Mouse (Mus musculus) kidney, postnatal 0 days (tissue): ENCODE measurements at regions not wholly inside any gene's neighbourhood (a gene's known extent, or its start where the extent isn't known, plus 50 kb on each side); places are given as distances from the start of the nearest gene placed in this dataset.
"Not testable (repeated sequence)": the region's sequence is repeated elsewhere in the genome, so short reads cannot be mapped to it uniquely, and the experiment has no call there.

Experiments used
- ATAC-seq: fragments of 200-750 bp; cut with Nextera tagmentation; replicated peaks from 2 replicates; pipeline ENCODE4 v1.8.0; 2017; ENCODE audit warnings: low read depth, moderate number of reproducible peaks, moderate TSS enrichment, moderate library complexity; ENCODE audit not compliant: low FRiP score
- DNase-seq: peaks from one replicate; pipeline ENCODE4 v3.0.0-alpha.2; 2016; ENCODE audit warnings: low spot score
- H3K27ac ChIP-seq: fragments of 300-500 bp; sonication (generic); 2 replicates; pipeline ENCODE4 v1.5.1; 2014; ENCODE audit warnings: mild to moderate bottlenecking
- H3K27me3 ChIP-seq: fragments of 300-500 bp; sonication (generic); 2 replicates; pipeline ENCODE4 v1.6.1; 2014; ENCODE audit warnings: low read length, mixed read lengths; ENCODE audit not compliant: insufficient read depth
- H3K36me3 ChIP-seq: fragments of 300-500 bp; sonication (generic); 2 replicates; pipeline ENCODE4 v1.6.1; 2014; ENCODE audit warnings: low read length, mixed read lengths; ENCODE audit not compliant: insufficient read depth
- H3K4me1 ChIP-seq: fragments of 300-500 bp; sonication (generic); replicated peaks from 2 replicates; pipeline ENCODE4 v1.6.1; 2014; ENCODE audit warnings: antibody characterized with exemption, low read length, mixed read lengths; ENCODE audit not compliant: insufficient read depth
- H3K4me2 ChIP-seq: fragments of 300-500 bp; sonication (generic); 2 replicates; pipeline ENCODE4 v1.6.1; 2014; ENCODE audit warnings: mild to moderate bottlenecking, low read length, moderate library complexity, mixed read lengths
- H3K4me3 ChIP-seq: fragments of 300-500 bp; sonication (generic); replicated peaks from 2 replicates; pipeline ENCODE4 v1.5.1; 2014; ENCODE audit warnings: low read depth, low read length
- H3K9ac ChIP-seq: fragments of 300-500 bp; sonication (generic); 2 replicates; pipeline ENCODE4 v1.6.1; 2014; ENCODE audit warnings: low read depth, low read length
- H3K9me3 ChIP-seq: fragments of 300-500 bp; sonication (generic); replicated peaks from 2 replicates; pipeline ENCODE4 v1.6.1; 2016; ENCODE audit warnings: low read length, inconsistent platforms, mixed read lengths
- CTCF ChIP-seq: IDR thresholded peaks from 2 replicates; pipeline ENCODE4 v1.5.1; 2016; ENCODE audit warnings: antibody characterized with exemption, low read depth, mild to moderate bottlenecking, moderate library complexity
- WGBS: fragments of 180-500 bp; shearing (Covaris S2); extraction: QIAGEN DNeasy Blood & Tissue Kit; methylation state at CpG from one replicate; pipeline ENCODE4 v1.1.7; 2014; 5-methylcytosine and 5-hydroxymethylcytosine counted together

DNA sequence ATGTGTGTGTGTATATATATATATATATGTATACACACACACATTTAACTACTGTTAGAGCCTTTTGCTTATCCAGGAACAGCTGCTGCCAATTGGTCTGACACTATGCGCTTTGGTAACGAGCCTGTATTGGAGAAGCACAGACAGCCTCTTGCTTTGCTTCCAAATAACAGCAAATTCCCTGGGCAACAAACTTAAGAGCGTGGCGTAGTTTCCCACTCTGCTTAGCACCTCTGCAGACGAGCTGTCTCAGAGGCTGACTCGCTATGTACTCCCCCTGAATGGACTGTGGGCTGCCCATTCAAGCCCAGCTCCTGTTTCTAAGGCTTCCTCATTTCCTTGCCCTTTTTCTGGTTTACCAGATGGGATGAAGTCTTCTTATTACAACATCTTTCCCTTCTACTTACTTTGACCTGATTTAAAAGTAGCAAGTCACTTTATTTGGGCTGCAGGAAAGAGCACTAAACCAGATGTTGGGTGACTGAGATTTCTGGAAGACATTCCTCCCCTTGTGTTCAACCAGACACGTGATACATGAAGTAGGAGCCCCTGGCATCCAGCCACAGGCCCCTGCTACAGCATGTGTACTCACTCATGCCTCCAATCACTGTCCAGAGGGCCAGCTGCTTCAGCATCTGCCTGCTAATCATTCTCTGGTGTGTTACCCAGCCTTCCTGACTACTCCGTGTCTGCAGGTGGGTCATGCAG, 111.3 kb upstream of the Gmds start:
- no peak overlapping the region for H3K4me3 ChIP-seq
- ATAC-seq: peak; percentile 33; the same call in 1 of the 2 replicates
- H3K36me3 ChIP-seq: no peaks in the 10 kb centered on the region
- TF ChIP-seq CTCF: no peak
- no peaks in the 10 kb centered on the region for H3K27me3 ChIP-seq
- 34% methylated on average over 8 of the region's 8 CpGs for WGBS
- H3K9me3 ChIP-seq: no peaks in the 10 kb centered on the region
- H3K9ac ChIP-seq: no peak overlapping the region
- H3K4me2 ChIP-seq: no peak overlapping the region
- no peak overlapping the region for H3K27ac ChIP-seq
- peak; percentile 57 for DNase-seq
- H3K4me1 ChIP-seq: no peaks in the 10 kb centered on the region

DNA sequence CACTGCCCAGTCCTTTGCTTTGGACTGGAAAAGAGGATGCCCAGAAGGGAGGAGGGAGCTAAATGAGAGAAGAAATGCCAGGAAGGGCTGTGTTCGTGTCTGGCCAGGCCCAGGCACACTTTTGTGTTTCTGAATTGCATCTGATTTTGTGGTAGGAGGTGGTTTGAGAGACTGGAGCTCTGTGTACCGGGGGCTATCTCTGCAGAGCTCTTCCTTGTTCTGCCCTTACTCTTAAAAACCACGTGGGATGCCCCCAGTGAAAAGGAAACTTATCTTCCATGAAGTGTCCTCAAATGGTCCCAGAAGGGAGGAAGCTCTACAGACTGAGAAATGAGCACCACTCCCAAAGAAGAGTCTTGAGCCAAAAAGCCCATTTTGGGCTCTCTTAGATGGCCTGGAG, 106.0 kb upstream of the Gmds start:
- no peaks in the 10 kb centered on the region for H3K36me3 ChIP-seq
- no peaks in the 10 kb centered on the region for H3K4me1 ChIP-seq
- WGBS: 66% methylated on average over 3 of the region's 3 CpGs
- no peak overlapping the region for H3K4me2 ChIP-seq
- no peak for ATAC-seq
- no peaks in the 10 kb centered on the region for H3K27me3 ChIP-seq
- H3K9me3 ChIP-seq: no peaks in the 10 kb centered on the region
- H3K4me3 ChIP-seq: no peak overlapping the region
- H3K27ac ChIP-seq: no peak overlapping the region
- no peak for TF ChIP-seq CTCF
- DNase-seq: no peak
- no peak overlapping the region for H3K9ac ChIP-seq

DNA sequence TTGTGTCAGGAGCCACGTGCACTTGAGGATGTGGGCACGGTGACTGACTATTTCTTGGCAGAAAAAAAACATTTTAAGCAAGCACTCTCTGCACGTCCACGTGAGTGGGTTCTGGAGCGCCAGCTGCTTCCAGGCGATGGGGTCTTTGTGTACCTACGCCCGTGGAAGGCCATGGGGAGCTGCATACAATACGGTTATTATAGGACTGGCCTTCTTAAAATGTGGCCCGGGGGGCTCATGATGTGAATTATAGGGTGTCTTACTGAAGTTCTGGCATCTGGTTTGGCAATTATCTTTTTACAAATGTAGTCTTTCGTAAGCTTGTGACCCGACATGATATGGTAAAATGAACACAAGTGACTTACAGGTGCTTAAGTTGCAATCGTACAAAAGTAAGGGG, 103.5 kb upstream of the Gmds start:
- Histone ChIP-seq H3K27ac (no peak overlapping the region), H3K9me3 (no peaks in the 10 kb centered on the region), H3K4me3 (no peak overlapping the region), H3K36me3 (no peaks in the 10 kb centered on the region), H3K9ac (no peak overlapping the region), H3K4me1 (no peaks in the 10 kb centered on the region), H3K4me2 (no peak overlapping the region), H3K27me3 (no peaks in the 10 kb centered on the region)
- 83% methylated on average over 13 of the region's 13 CpGs for WGBS
- no peak for TF ChIP-seq CTCF
- no peak for ATAC-seq
- no peak for DNase-seq

- Histone ChIP-seq H3K4me3 (no peak overlapping the region), H3K4me2 (no peak overlapping the region), H3K27ac (no peak overlapping the region), H3K4me1 (0 out of 2 replicates have a peak, but pooled peaks cover 3% of the 10 kb centered on the region), H3K36me3 (no peaks in the 10 kb centered on the region), H3K9ac (no peak overlapping the region), H3K9me3 (no peaks in the 10 kb centered on the region), H3K27me3 (no peaks in the 10 kb centered on the region)
- no peak for TF ChIP-seq CTCF
- DNase-seq (peak; percentile 37), ATAC-seq (peak; percentile 79)
- 56% methylated on average over 5 of the region's 5 CpGs for WGBS
Observed at GRCm38 (mm10) chr13:32435136-32435535, 96.6 kb upstream of the Gmds start.

GRCm38 (mm10) chr13:32428482-32428881, 89.9 kb upstream of the Gmds start:
- Histone ChIP-seq H3K4me1 (no peaks in the 10 kb centered on the region), H3K4me3 (no peak overlapping the region), H3K9me3 (no peaks in the 10 kb centered on the region), H3K9ac (no peak overlapping the region), H3K36me3 (no peaks in the 10 kb centered on the region), H3K27me3 (no peaks in the 10 kb centered on the region), H3K27ac (no peak overlapping the region), H3K4me2 (no peak overlapping the region)
- DNase-seq (peak; percentile 23), ATAC-seq (no peak)
- WGBS: 60% methylated on average over 3 of the region's 3 CpGs
- no peak for TF ChIP-seq CTCF

DNA sequence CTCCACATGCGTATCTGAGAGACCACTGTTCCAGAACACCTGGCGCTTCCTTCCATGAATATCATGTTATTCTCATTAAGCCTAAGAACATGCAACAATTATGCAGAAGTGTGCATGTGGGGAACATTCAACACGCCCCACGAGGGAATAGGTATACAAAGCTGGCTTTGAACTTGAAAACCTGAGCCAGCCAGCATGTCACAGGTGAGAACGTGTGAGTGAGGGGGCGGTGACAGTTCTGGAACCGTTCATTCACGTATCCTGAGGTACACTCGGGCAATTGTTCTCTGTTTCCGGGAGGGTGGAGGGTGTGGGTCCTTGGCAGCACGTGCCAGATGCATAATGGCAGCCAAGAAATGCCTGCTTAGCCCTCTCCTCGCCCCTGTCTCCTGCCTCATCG, 88.4 kb upstream of the Gmds start:
- TF ChIP-seq CTCF: no peak
- no peak for DNase-seq

GRCm38 (mm10) chr13:32426199-32426598, 87.7 kb upstream of the Gmds start:
- TF ChIP-seq CTCF: no peak
- no peak overlapping the region for H3K9ac ChIP-seq
- no peak overlapping the region for H3K27ac ChIP-seq
- no peak overlapping the region for H3K4me2 ChIP-seq
- 64% methylated on average over 7 of the region's 7 CpGs for WGBS
- H3K4me3 ChIP-seq: no peak overlapping the region
- H3K36me3 ChIP-seq: no peaks in the 10 kb centered on the region
- DNase-seq (no peak), ATAC-seq (no peak)
- no peaks in the 10 kb centered on the region for H3K9me3 ChIP-seq
- no peaks in the 10 kb centered on the region for H3K27me3 ChIP-seq
- H3K4me1 ChIP-seq: no peaks in the 10 kb centered on the region

More for the DNA sequence above, 88.4 kb upstream of the Gmds start:
- ATAC-seq: no peak
- H3K36me3 ChIP-seq: no peaks in the 10 kb centered on the region
- no peak overlapping the region for H3K4me3 ChIP-seq
- H3K27me3 ChIP-seq: no peaks in the 10 kb centered on the region
- 72% methylated on average over 13 of the region's 13 CpGs for WGBS
- no peaks in the 10 kb centered on the region for H3K4me1 ChIP-seq
- H3K9me3 ChIP-seq: no peaks in the 10 kb centered on the region
- no peak overlapping the region for H3K9ac ChIP-seq
- H3K27ac ChIP-seq: no peak overlapping the region
- no peak overlapping the region for H3K4me2 ChIP-seq

- H3K9ac ChIP-seq, H3K27ac ChIP-seq, H3K4me2 ChIP-seq, H3K4me3 ChIP-seq, H3K36me3 ChIP-seq, H3K9me3 ChIP-seq, H3K27me3 ChIP-seq, DNase-seq, H3K4me1 ChIP-seq, ATAC-seq: not testable (repeated sequence)
- WGBS: 88% methylated on average over 9 of the region's 9 CpGs
Observed at GRCm38 (mm10) chr13:32424543-32424942, 86.0 kb upstream of the Gmds start.
